Mouse (Mus musculus) E14TG2a.4 (cell line): ENCODE results near the gene Gstm5.
A peak's percentile ranks its signal among the peaks of the same experiment; 100 is the strongest.

Experiments
- CTCF ChIP-seq: conservative IDR thresholded peaks from 2 replicates; pipeline ENCODE4 v1.5.1; 2014; ENCODE audit warnings: low read length
- NANOG ChIP-seq: IDR thresholded peaks from 2 replicates; pipeline ENCODE4 v1.6.1; 2014; ENCODE audit warnings: borderline replicate concordance, low read length, mixed read lengths
- POU5F1 ChIP-seq: IDR thresholded peaks from 2 replicates; pipeline ENCODE4 v1.6.1; 2014; ENCODE audit warnings: low read length, borderline replicate concordance

DNA sequence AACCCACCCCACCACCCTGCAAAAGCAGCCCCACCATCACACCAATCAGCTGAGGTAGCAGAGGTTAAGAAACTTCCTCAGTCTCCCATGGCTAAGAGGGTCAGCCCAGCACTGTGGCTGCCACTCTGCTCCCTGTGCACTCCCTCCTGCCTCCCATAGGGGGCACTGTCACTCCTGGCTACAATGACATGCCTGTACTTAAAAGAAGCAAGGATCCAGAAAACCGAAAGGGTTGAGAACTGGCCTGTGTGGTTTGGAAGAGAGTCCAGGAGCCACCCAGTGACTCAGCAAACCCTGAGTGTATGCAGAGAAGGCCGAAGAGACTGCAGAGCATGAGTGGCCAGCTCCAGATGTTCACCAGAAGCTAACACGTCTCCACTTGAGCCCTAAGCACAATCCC lies 43.8 kb downstream of the Gstm5 start:
- TF ChIP-seq CTCF (peak; percentile 98), NANOG (no peak), POU5F1 (no peak)
